Mouse (Mus musculus) kidney, adult 2 months (tissue): ENCODE data around the gene Nt5dc2.

Experiments
- CTCF ChIP-seq: fragments of 200-500 bp; conservative IDR thresholded peaks from 2 replicates; pipeline ENCODE4 v1.5.1; 2011; ENCODE audit warnings: low read depth, mild to moderate bottlenecking, control low read depth, low read length, moderate library complexity, mixed read lengths; ENCODE audit not compliant: insufficient read depth, insufficient read length
- POLR2A ChIP-seq: fragments of 200-500 bp; IDR thresholded peaks from one replicate; pipeline ENCODE4 v1.6.1; 2011; ENCODE audit warnings: low read depth, low read length, control low read depth

DNA sequence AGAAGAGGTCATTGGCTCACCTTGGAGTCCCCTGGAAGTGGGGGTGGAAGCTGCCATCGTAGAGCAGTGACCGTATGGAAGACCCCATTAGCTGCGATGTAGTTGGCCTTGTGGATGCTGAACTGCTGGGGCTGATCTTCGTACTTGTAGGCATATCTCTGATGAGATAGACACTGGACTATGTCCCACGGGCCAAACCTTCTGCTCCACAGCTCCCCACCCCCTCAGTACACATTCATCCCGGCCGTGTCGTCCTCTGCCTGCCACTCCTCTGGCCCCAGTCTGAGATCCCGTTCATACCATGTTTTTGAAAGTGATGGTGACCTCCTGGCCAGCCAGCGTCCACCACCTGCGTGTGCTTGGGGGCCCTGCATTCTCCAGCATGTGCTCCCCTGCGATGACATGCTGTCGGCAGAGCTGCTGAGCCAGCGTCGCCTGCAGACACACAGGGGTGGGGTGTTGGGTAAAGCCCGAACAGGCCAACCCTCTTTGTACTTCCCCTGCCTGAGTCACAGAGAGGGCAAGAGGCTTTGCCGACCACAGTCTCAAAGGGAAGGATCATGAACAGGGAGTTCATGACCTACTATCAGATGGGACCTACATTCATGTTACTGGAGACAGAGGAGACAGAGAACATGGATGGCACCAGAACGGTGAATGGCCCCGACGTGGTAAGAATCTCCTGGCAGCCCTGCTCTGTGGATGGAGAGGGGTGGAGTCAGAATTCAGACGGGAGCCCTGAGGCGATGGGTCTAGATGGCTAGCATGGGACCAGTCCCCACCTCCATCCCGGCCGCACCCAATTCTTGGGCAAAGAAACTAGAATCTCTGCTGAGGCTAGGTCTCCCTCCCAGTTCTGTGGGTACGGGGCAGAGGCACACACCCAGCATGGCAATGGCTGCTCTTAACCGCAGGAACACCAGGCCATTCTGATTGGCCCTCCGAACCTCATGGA, 29.6 kb downstream of the Nt5dc2 start:
- TF ChIP-seq POLR2A (no peak), CTCF (no peak)
